In the genomic region with DNA sequence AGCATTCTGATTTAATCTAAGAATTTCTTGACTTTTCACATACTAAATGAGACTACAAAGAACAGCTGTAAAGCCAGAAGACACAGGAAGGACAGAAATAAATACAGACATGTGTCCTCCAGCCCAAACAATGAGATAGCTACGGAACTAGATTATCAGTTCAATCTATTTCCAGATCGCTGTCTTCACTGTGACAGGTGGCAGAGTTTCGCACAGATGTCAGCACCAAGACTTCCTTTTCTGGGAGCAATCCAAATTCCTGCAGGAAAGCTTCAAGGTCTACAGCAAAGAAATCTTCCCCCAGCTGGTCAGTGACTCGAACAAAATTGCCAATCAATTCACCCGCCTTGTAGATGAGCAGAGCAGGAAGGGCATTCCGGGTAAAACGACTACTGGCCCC, we compare ENCODE assay signal across 19 mouse cellular contexts. TPM values are rescaled to one million over a fixed set of nuclear protein-coding genes. Genes with fewer than 3 reads are reported as not detected.
DNase-seq lines count a peak whose midpoint lies in the region; ATAC-seq lines count a peak whose summit lies in the region.
"Had no signal": no experiment of that assay in that cellular context is flagged by ENCODE, and none has a peak within 500 bp of the region (broad histone marks: within the 10 kb centered on the region; RNA-seq: fewer than 3 reads in every experiment).

No protein-coding gene starts in this region.

- WGBS in kidney, embryonic 14.5 days, result 87% methylated on average over 7 of the region's 7 CpGs

- no peak overlapping the region for H3K4me3 ChIP-seq in kidney, embryonic 14.5 days (ENCODE audit: low read length)
- H3K4me3 ChIP-seq: hindbrain, embryonic 13.5 days; limb, embryonic 12.5 days; liver, embryonic 15.5 days; midbrain, embryonic 15.5 days; neural tube, embryonic 12.5 days had no signal

- H3K27ac ChIP-seq in kidney, embryonic 14.5 days (ENCODE audit: low read depth, low read length), result no peak overlapping the region
- H3K27ac ChIP-seq: hindbrain, embryonic 13.5 days; limb, embryonic 12.5 days; liver, embryonic 15.5 days; midbrain, embryonic 15.5 days; neural tube, embryonic 12.5 days had no signal

- H3K4me2 ChIP-seq in kidney, embryonic 14.5 days (replicated peaks; ENCODE audit: low read depth, low read length), result no peak overlapping the region
- H3K4me2 ChIP-seq: hindbrain, embryonic 13.5 days; limb, embryonic 12.5 days; liver, embryonic 15.5 days; midbrain, embryonic 15.5 days; neural tube, embryonic 12.5 days had no signal

- no peak for ATAC-seq in kidney, embryonic 14.5 days (ENCODE audit: low FRiP score, low TSS enrichment)
- ATAC-seq in erythroblast, adult 5-6 weeks (replicated peaks; ENCODE audit: low FRiP score, poor library complexity, severe bottlenecking), result no peak
- ATAC-seq: forebrain, embryonic 16.5 days; intestine, postnatal 0 days; midbrain, embryonic 15.5 days had no signal

- peaks cover 63% of the 10 kb centered on the region for H3K36me3 ChIP-seq in kidney, embryonic 14.5 days (ENCODE audit: control insufficient read depth, insufficient read depth, low read length)

- H3K4me1 ChIP-seq in kidney, embryonic 14.5 days (ENCODE audit: control insufficient read depth, insufficient read depth, low read length), result no peaks in the 10 kb centered on the region
- H3K4me1 ChIP-seq: hindbrain, embryonic 13.5 days; limb, embryonic 12.5 days; liver, embryonic 15.5 days; neural tube, embryonic 12.5 days had no signal

- no peaks in the 10 kb centered on the region for H3K27me3 ChIP-seq in kidney, embryonic 14.5 days (ENCODE audit: control insufficient read depth, insufficient read depth, low read length)
- H3K27me3 ChIP-seq: hindbrain, embryonic 13.5 days; limb, embryonic 12.5 days; liver, embryonic 15.5 days; midbrain, embryonic 15.5 days; neural tube, embryonic 12.5 days had no signal

- H3K9me3 ChIP-seq in kidney, embryonic 14.5 days (ENCODE audit: control insufficient read depth, low read length), result no peaks in the 10 kb centered on the region
- H3K9me3 ChIP-seq: G1E; hindbrain, embryonic 13.5 days; limb, embryonic 12.5 days; liver, embryonic 15.5 days; midbrain, embryonic 15.5 days; neural tube, embryonic 12.5 days had no signal

- DNase-seq in kidney, adult 11 months, result peak; percentile 28
- DNase-seq in right cerebral cortex, adult 18-20 months, result peak; percentile 70
- DNase-seq in right cerebral cortex, postnatal 4 days, result no peak
- DNase-seq in left cerebral cortex, adult 9 months (ENCODE audit: low spot score in 2 of 2), result peak; percentile 47 to 69
- no peak for DNase-seq in gastrocnemius, postnatal 10 days
- DNase-seq: cerebellum, adult 18-20 months had no signal

- no peak overlapping the region for H3K9ac ChIP-seq in kidney, embryonic 14.5 days (ENCODE audit: low read depth, low read length)
- H3K9ac ChIP-seq: hindbrain, embryonic 13.5 days; limb, embryonic 12.5 days; liver, embryonic 15.5 days; midbrain, embryonic 15.5 days; neural tube, embryonic 12.5 days had no signal

RNA-seq across cellular contexts. Expression of a gene that starts 7.5 kb away (rescaled TPM):
- 43.1 and 51.6 TPM in 2 replicates for polyA plus RNA-seq in kidney, embryonic 14.5 days (2014; fragmentation: Nextera tagmentation; extraction: Ambion mirVana)
- total RNA-seq in erythroblast, adult 5-6 weeks (2015; ENCODE audit: low replicate concordance), result 9.0 and 19.4 TPM in 2 replicates
- 19.6 and 24.3 TPM in 2 replicates for total RNA-seq in erythroblast, adult 5-6 weeks (2017; ENCODE audit: low replicate concordance)
- total RNA-seq in gastrocnemius, postnatal 10 days (2021), result 10 to 100 TPM; 21.6 to 26.2 TPM

RNA-seq across cellular contexts. Expression of a gene that starts 25.4 kb away (rescaled TPM):
- polyA plus RNA-seq in kidney, embryonic 14.5 days (2014; fragmentation: Nextera tagmentation; extraction: Ambion mirVana), result not detected in 2 replicates
- not detected in 2 replicates for total RNA-seq in erythroblast, adult 5-6 weeks (2015; ENCODE audit: low replicate concordance)
- total RNA-seq in erythroblast, adult 5-6 weeks (2017; ENCODE audit: low replicate concordance), result not detected in 2 replicates
- total RNA-seq in gastrocnemius, postnatal 10 days (2021), result not detected
- total RNA-seq: common myeloid progenitor, adult 5-6 weeks; G1E had no signal
- polyA plus RNA-seq: forebrain, embryonic 16.5 days; G1E; gonadal fat pad, adult 2 months; heart, embryonic 16.5 days; hindbrain, embryonic 13.5 days; intestine, postnatal 0 days; limb, embryonic 12.5 days; liver, embryonic 15.5 days; midbrain, embryonic 15.5 days; neural tube, embryonic 12.5 days had no signal

Comparison
In these comparisons a context has a peak if more than half of its experiments do, and no peak if none do; other contexts are left out.
1. DNase-seq: peak in kidney, adult 11 months (single experiment), right cerebral cortex, adult 18-20 months (single experiment) and left cerebral cortex, adult 9 months (2 of 2); none in right cerebral cortex, postnatal 4 days (single experiment) and gastrocnemius, postnatal 10 days (single experiment).